Mouse (Mus musculus) heart, embryonic 16.5 days (tissue): ENCODE results near the gene Hsd17b3. TPM values are rescaled to one million over a fixed set of nuclear protein-coding genes. Genes with fewer than 3 reads are reported as not detected.

Experiments
- ATAC-seq: fragments of 200-750 bp; cut with Nextera tagmentation; replicated peaks from 2 replicates; pipeline ENCODE4 v1.8.0; 2017; ENCODE audit warnings: moderate number of reproducible peaks; ENCODE audit not compliant: insufficient read depth, low FRiP score; ENCODE audit errors: extremely low read depth
- H3K27ac ChIP-seq: fragments of 300-500 bp; sonication (generic); 2 replicates; pipeline ENCODE4 v1.5.1; 2014; ENCODE audit warnings: mild to moderate bottlenecking, low read length, control low read depth, moderate library complexity
- H3K27me3 ChIP-seq: fragments of 300-500 bp; sonication (generic); 2 replicates; pipeline ENCODE4 v1.6.1; 2014; ENCODE audit warnings: low read length, mixed read lengths; ENCODE audit not compliant: control insufficient read depth, insufficient read depth
- H3K36me3 ChIP-seq: fragments of 300-500 bp; sonication (generic); 2 replicates; pipeline ENCODE4 v1.6.1; 2014; ENCODE audit not compliant: control insufficient read depth, insufficient read depth
- H3K4me1 ChIP-seq: fragments of 300-500 bp; sonication (generic); 2 replicates; pipeline ENCODE4 v1.6.1; 2014; ENCODE audit warnings: low read length, mixed read lengths; ENCODE audit not compliant: control insufficient read depth, insufficient read depth
- H3K4me2 ChIP-seq: fragments of 300-500 bp; sonication (generic); 2 replicates; pipeline ENCODE4 v1.6.1; 2014; ENCODE audit warnings: low read depth, mild to moderate bottlenecking, control low read depth, low read length
- H3K4me3 ChIP-seq: fragments of 300-500 bp; sonication (generic); 2 replicates; pipeline ENCODE4 v1.5.1; 2014; ENCODE audit warnings: mild to moderate bottlenecking, control low read depth, low read length
- H3K9ac ChIP-seq: fragments of 300-500 bp; sonication (generic); 2 replicates; pipeline ENCODE4 v1.6.1; 2014; ENCODE audit warnings: low read length, control low read depth
- H3K9me3 ChIP-seq: fragments of 300-500 bp; sonication (generic); replicated peaks from 2 replicates; pipeline ENCODE4 v1.6.1; 2016; ENCODE audit warnings: low read length; ENCODE audit not compliant: control insufficient read depth
- WGBS: fragments of 180-500 bp; shearing (Covaris S2); extraction: QIAGEN DNeasy Blood & Tissue Kit; methylation state at CpG from one replicate; pipeline ENCODE4 v1.1.7; 2014; 5-methylcytosine and 5-hydroxymethylcytosine counted together
- polyA plus RNA-seq: library from polyadenylated mRNA; unstranded; fragments of >200 nt; fragmentation: Nextera tagmentation; extraction: Ambion mirVana; gene quantifications from 2 replicates; pipeline ENCODE4 v1.2.1, GENCODE M21; 2015

The Hsd17b3 gene
- not detected in 2 replicates for polyA plus RNA-seq

DNA sequence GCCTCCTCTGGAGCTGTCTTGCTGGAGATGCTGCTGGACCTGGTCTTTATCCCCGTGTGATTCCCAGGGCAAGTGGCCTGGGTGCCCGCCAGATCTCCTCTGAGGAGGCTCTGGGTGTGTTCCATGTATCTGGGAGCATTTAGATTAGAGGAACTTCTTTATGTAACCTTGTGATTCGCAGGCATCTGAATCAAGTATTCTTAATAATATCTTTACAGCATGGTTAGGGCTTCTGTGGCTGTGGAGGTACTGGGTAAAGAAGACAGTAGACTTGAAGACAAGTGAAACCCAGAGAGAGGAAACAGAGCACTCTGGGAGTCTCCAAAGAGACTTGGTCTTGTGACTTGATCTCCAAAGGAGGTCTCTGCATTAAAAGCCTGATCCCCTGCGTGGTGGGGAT, at the start of gene Hsd17b3:
Gene Hsd17b3, minus strand, starts transcription at position 101 of the 400 bp plus-strand sequence.
- 77% methylated on average over 4 of the region's 4 CpGs for WGBS
- no peak within 1 kb of the TSS for H3K9ac ChIP-seq
- no peaks in the 10 kb centered on the region for H3K9me3 ChIP-seq
- no peak within 1 kb of the TSS for H3K4me3 ChIP-seq
- no peak within 1 kb of the TSS for H3K4me2 ChIP-seq
- H3K27ac ChIP-seq, result no peak within 1 kb of the TSS
- H3K4me1 ChIP-seq, result 0 out of 2 replicates have a peak, but pooled peaks cover 2% of the 10 kb centered on the region
- ATAC-seq, result no peak
- H3K27me3 ChIP-seq, result no peaks in the 10 kb centered on the region
- H3K36me3 ChIP-seq, result no peaks in the 10 kb centered on the region

DNA sequence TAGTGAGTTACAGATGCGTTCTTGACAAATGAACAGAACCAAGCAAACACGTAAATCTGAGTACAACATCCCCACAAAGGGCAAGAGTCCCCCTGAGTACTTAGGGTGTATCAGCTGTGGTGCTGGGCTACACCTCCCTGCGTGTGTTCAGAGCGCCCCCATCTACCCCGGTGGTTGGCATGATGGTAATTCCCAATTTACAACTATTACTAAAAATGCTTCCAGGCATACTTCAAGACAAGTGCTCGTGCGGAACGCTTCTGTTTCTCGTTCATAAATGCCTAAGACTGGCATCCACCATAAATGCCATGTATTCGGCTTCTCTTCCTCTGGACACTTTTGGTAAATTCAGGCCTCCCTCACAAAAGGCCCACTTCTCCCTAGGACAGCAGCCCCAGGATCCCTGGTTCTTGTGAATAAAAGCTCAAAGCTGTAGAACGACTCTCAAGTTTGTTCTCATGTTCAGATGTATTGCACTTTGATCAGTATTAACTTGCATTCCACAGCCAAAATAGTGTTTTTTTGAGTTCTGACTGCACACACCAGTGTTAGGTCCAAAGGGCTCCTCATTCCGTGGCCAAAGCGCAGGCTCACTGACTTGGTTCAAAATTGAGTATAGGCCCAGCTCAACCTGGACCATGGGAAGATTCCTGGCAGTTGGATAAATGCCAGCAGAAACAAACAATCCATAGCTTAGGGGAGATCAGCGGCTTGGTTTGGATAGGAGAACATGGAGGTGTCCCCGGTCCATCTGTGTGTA, 40.8 kb upstream of the Hsd17b3 start:
- Histone ChIP-seq H3K9ac (peak overlapping the region; percentile 80), H3K9me3 (no peaks in the 10 kb centered on the region), H3K4me2 (peak overlapping the region; percentile 64), H3K27ac (peak overlapping the region; percentile 59), H3K4me1 (no peaks in the 10 kb centered on the region; the same call in 1 of the 2 replicates), H3K4me3 (peak overlapping the region; percentile 72), H3K27me3 (no peaks in the 10 kb centered on the region), H3K36me3 (peaks cover 5% of the 10 kb centered on the region)
- peak; percentile 89 for ATAC-seq
- WGBS, result 38% methylated on average over 15 of the region's 15 CpGs

DNA sequence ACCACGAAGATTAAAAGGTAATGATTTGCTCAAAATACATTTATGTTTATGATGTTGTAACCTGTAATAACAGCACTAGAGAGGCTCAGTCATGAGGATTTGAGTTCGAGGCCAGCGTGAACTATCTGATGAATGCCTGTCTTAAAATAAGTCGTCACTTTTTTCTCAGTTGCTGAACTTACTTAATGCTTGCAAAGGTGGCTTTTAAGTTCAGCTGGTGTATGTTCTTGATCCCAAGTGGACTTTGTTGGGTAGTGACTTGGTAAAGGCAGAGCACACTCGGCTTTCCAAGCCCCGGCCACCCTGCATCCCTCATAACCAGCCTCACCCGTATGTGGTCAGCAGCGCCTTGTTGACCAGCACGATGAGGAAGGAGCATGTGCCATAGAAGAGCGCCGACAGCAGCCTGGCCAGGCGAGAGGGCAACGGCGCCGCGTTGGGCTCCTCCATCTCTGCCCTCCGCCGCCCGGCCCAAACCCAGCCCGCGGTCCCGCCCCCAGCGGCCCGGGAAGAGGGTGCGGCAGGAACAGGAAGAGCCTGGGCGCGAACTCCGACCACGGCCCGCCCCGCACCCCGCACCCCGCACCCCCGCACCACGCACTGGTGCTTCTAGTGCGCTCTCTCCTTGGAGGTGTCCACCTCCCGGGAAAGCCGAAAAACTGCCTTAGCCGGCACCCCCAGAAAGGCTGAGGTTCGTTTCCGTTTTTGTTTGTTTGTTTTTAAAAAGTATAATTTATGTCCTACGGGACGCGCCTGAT, 40.0 kb upstream of the Hsd17b3 start, which contains the start of gene Slc35d2:
Gene Slc35d2, minus strand, starts transcription at position 511 of the 758 bp plus-strand sequence.
- 6% methylated on average over 44 of the region's 44 CpGs for WGBS
- Histone ChIP-seq H3K9ac (peak within 1 kb of the TSS; percentile 80), H3K27ac (peak within 1 kb of the TSS; percentile 59), H3K4me2 (peak within 1 kb of the TSS; percentile 64), H3K36me3 (peaks cover 2% of the 10 kb centered on the region), H3K4me3 (peak within 1 kb of the TSS; percentile 72), H3K9me3 (no peaks in the 10 kb centered on the region), H3K27me3 (no peaks in the 10 kb centered on the region), H3K4me1 (no peaks in the 10 kb centered on the region; the same call in 1 of the 2 replicates)
- ATAC-seq, result peak; percentile 83

DNA sequence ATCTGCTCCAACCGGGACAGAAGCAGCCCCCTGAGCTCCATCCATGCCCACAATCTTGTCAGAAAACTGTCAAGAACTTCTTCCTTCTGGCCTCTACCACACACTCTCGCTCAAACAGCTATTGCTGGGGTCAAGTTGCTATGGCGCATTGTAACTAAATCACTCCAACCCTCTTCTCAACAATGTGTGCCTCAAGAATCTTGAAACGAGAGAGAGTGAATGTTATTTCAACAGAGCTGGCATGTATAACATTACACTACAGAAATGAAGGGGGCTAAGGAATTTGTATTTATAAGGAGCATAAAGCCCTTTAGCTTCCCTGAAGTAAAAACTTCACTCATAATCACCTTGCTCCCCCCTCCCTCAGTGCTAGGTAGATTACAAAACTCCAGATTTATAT, 37.3 kb upstream of the Hsd17b3 start:
- no peaks in the 10 kb centered on the region; the same call in 1 of the 2 replicates for H3K4me1 ChIP-seq
- peaks cover 3% of the 10 kb centered on the region; the same call in 1 of the 2 replicates for H3K36me3 ChIP-seq
- no peak overlapping the region for H3K9ac ChIP-seq
- H3K4me2 ChIP-seq, result no peak overlapping the region
- no peaks in the 10 kb centered on the region for H3K9me3 ChIP-seq
- H3K4me3 ChIP-seq, result no peak overlapping the region
- H3K27ac ChIP-seq, result no peak overlapping the region
- 63% methylated on average over 4 of the region's 4 CpGs for WGBS
- H3K27me3 ChIP-seq, result no peaks in the 10 kb centered on the region
- ATAC-seq, result no peak

DNA sequence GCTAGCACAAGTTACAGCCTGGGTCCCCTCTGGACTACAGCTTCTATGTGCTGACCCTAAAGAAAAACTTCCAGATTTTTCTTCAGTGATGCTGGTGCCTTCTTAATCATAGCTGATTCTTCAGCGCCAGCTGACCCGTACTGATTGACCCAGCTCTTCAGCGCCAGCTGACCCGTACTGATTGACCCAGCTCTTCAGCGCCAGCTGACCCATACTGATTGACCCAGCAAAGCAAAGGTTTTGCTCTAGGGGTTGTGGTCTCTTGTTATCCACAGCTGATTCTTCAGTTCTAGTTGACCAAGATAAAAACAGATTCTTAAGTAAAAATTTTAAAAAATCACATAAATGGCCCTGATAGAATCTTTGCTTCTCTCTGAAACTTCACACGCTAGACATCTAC, 35.9 kb upstream of the Hsd17b3 start:
- H3K27me3 ChIP-seq, result no peaks in the 10 kb centered on the region
- no peak for ATAC-seq
- no peaks in the 10 kb centered on the region; the same call in 1 of the 2 replicates for H3K4me1 ChIP-seq
- H3K9ac ChIP-seq, result no peak overlapping the region
- 89% methylated on average over 6 of the region's 6 CpGs for WGBS
- H3K4me2 ChIP-seq, result no peak overlapping the region
- H3K36me3 ChIP-seq, result peaks cover 3% of the 10 kb centered on the region; the same call in 1 of the 2 replicates
- H3K4me3 ChIP-seq, result no peak overlapping the region
- no peaks in the 10 kb centered on the region for H3K9me3 ChIP-seq
- H3K27ac ChIP-seq, result no peak overlapping the region

DNA sequence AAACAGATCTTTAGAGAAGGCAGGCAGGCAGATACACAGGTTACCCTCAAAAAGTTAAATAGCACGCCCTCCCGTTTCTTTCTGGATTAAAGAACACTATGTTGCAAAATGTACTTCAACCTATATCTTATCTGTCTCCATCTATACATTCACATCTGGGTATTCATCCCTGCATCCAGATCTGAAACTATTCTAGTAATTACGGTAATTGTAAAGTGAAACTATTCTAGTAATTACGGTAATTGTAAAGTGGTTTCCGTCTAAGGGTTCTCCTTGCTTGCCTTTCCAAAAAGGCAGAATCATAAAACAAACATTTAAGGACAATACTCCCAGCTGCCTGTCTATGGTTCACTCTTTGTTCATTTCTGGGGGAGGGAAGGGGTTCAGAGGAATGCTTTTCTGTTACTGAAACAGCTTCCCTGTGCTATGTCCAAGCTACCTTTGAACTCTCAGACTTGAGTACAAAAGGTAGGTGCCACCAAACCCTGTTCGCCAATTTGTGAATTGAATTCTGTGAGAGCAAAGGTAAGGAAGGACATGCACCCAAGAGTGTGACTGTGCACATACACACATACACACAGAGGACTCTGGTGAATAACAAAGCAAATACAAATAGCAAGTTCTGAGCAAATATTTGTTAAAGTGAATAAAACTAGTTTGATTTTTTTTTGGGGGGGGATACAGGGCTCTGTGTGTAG, 34.6 kb upstream of the Hsd17b3 start:
- Histone ChIP-seq H3K36me3 (peaks cover 3% of the 10 kb centered on the region; the same call in 1 of the 2 replicates), H3K9ac (no peak overlapping the region), H3K27me3 (no peaks in the 10 kb centered on the region), H3K4me1 (no peaks in the 10 kb centered on the region; the same call in 1 of the 2 replicates), H3K9me3 (no peaks in the 10 kb centered on the region), H3K27ac (no peak overlapping the region), H3K4me3 (no peak overlapping the region), H3K4me2 (no peak overlapping the region)
- 44% methylated on average over 6 of the region's 6 CpGs for WGBS
- no peak for ATAC-seq

DNA sequence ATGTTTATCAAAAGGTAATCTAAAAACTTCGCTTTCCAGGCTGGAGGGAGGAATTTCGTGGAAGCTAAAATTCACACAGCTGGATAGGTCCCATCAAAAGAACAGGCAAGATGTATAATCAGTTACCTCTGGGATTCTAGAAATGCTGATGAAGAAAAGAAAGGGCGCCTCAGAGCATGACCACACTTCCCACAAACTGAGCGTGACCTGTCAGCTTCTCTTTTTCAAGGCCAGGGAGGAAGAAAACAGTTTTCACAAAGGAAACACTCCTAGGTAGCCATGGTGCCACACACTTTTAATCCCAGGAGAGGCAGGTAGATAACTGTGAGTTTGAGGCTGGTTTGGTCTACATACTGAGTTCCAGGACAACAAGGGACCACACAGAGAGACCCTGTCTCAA, 31.7 kb upstream of the Hsd17b3 start:
- 73% methylated on average over 4 of the region's 4 CpGs for WGBS
- no peak for ATAC-seq

DNA sequence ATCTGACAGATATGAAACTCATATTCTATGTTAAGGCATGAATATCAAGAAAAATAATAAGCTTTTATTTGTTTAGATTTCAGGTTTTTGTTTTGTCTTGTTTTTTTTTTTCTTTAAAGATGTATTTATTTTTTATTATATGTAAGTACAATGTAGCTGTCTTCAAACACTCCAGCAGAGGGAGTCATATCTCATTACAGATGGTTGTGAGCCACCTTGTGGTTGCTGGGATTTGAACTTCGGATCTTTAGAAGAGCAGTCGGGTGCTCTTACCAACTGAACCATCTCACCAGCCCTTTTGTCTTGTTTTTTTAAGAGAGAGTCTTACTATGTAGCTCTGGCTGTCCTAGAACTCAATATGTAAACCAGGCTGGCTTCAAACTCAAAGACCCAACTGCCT, 28.4 kb upstream of the Hsd17b3 start:
- no peak overlapping the region for H3K9ac ChIP-seq
- no peaks in the 10 kb centered on the region for H3K36me3 ChIP-seq
- H3K4me2 ChIP-seq, result no peak overlapping the region
- no peaks in the 10 kb centered on the region for H3K4me1 ChIP-seq
- H3K27ac ChIP-seq, result no peak overlapping the region
- ATAC-seq, result no peak
- no peak overlapping the region for H3K4me3 ChIP-seq
- no peaks in the 10 kb centered on the region for H3K9me3 ChIP-seq
- H3K27me3 ChIP-seq, result no peaks in the 10 kb centered on the region
- 58% methylated on average over 2 of the region's 2 CpGs for WGBS

More for the DNA sequence above, 31.7 kb upstream of the Hsd17b3 start:
- no peak overlapping the region for H3K4me2 ChIP-seq
- no peaks in the 10 kb centered on the region for H3K27me3 ChIP-seq
- peaks cover 3% of the 10 kb centered on the region; the same call in 1 of the 2 replicates for H3K36me3 ChIP-seq
- no peaks in the 10 kb centered on the region for H3K4me1 ChIP-seq
- H3K4me3 ChIP-seq, result no peak overlapping the region
- no peak overlapping the region for H3K9ac ChIP-seq
- H3K9me3 ChIP-seq, result no peaks in the 10 kb centered on the region
- H3K27ac ChIP-seq, result no peak overlapping the region
